Mouse (Mus musculus): Measurements from ENCODE around the gene Col11a1.

Gene Col11a1

DNA sequence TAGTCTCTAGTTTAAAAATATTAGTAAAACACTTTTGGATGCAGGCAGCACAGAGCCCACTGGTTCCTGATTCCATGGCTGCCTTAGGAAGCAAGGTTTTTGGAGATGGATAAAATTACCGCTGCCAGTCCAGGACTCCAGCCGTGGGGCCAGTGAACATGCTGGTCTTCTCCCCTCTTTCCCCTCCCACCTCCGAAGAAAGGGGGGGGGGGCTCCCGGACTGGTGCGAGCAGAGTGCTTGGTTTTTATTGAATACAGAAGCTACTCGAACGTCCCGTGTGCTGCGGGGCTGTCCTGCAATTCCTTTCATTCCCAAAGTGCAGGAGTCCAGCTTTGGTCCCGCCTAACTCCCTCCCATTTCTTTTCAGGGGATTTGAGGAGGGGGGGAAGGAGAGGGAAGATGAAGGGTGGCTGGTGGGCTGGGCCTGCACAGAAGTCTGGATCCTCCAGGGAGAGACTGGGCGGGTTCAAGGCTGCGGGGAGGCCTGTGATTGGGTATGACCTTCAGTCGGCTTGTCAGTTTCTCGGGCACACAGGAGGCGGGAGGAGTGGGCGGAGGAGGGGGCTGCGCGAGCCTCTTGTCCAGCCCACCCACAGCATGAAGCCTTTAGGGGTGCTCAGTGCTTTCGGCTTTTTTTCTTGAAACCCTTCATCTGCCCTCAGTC, at the start of gene Col11a1:
Gene Col11a1 (plus strand): TSS at position 570 of the 665 bp plus-strand sequence.
- peak; percentile 71 for ATAC-seq (ENCODE audit: insufficient number of reproducible peaks, low FRiP score, low TSS enrichment)

DNA sequence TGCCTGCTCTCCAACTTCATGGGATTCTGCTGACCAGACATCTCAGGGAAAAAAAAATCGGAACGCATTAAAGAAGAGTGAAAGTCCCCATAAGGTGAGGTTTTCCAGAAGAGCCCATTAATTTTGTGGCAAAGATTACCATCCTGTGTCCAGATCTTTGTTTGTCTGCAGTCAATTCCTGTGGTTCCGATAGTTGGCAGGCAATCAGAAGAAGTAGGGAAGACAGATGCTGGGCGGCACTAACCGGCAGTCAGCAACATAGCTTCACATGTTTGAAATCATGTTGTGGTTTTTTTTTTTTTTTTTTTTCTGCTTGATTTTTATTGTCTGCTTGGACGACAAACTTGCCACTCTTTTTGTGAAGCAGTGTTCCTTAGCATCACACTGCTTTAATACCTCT, 39.4 kb upstream of the Col11a1 start:
- ATAC-seq (ENCODE audit: insufficient number of reproducible peaks, low FRiP score, low TSS enrichment), result no peak

DNA sequence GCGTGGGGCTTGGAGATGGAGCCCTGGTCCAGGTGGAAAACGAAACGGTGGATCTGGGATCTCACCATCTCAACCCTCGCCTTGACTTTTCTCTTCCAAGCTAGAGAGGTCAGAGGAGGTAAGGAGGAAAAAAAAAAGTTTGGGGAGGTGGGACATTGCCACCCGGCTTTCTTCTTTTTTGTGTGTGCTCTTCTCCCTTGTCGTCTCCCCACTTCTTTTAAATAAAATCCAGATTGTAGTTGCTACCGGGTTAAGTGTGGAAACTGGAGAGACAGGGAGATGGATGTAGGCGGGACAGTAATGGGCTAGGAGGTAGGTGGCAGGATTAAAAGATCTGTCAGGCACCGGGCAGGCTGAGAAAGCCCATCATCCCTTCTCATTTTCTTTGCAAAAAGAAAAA, 546 bp downstream of the Col11a1 start:
- peak; percentile 37; the same call in 1 of the 2 replicates for ATAC-seq (ENCODE audit: insufficient number of reproducible peaks, low FRiP score, low TSS enrichment)

DNA sequence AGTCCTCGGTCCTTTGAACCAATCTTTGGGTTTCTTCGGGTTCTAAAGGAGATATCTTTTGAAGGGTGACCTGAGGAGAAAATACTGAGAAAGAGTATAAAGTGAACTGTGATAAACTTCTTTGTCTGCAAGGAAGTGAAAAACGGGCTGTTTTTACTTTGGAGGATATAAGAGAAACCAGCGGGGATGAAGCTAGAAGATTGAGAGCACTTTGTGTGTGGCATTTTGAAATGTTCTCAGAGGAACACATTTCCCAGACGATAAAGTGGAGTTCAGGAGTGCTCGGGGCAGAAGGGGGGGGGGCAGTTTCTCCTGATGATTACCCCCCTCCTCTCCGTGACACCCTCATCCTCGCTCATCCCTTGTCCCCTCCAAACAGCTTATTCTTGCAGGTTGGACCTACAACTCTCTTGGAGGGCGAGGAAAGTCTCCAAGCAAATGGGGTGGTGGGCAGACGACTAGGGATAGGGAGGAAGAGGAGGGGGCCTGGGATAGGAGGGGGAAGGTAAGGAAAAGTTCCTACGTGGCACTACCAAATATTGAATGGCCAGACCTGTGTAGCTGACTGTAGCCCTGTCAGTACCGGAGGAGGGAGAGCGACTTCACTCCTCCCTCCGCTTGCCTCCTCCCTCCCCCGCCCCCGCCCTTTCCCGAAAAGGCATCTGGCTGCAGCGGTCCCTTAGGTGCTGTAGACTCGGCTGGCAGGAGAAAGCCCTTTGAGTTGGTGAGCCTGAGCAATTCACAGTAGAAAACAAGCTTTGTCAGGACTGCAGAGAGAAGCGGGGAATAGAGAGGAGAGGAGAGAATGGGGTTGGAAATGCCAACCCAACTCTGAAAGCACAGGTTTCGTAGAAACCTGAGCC, 1.2 kb downstream of the Col11a1 start:
- ATAC-seq (ENCODE audit: insufficient number of reproducible peaks, low FRiP score, low TSS enrichment), result peak; percentile 69

DNA sequence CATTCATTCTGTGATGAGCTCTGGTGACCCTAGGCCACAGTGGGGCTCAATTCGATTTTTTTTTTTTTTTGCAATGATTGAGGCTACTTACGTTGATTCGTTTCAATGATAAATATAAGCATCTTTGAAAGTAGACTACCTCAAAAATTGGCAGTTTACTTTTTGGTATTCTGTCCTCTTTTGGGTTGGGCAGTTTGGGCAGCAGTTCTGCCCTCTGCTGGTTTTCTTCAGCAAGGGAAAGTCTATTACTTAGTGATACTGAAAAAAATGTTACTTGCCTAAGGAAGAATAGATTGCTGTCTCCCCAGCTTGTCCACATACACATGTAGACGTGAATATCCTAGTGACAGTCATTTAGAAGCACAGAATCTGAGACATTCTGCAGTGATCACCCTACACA, 2.0 kb downstream of the Col11a1 start:
- ATAC-seq (ENCODE audit: insufficient number of reproducible peaks, low FRiP score, low TSS enrichment), result peak; percentile 36; the same call in 1 of the 2 replicates

DNA sequence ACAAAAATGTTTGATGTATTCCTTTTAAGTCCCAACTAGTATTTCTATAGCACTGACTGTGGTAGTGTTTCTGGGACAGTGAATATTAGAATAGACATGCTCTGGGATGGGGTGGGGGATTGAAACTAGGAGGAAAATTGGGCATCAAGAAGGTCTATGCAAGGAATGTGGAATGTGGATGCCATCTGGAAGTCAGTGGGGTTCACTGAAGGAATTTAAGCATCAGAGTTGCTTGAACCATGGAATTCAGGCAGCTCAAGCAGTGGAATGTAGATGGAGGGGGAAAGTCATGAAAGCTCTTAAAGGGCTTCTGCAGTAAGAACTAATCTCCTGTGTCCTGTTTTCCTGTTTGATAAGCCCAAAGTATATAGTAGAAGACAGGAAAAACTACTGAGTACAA, 22.1 kb downstream of the Col11a1 start:
- no peak for ATAC-seq (ENCODE audit: insufficient number of reproducible peaks, low FRiP score, low TSS enrichment)

DNA sequence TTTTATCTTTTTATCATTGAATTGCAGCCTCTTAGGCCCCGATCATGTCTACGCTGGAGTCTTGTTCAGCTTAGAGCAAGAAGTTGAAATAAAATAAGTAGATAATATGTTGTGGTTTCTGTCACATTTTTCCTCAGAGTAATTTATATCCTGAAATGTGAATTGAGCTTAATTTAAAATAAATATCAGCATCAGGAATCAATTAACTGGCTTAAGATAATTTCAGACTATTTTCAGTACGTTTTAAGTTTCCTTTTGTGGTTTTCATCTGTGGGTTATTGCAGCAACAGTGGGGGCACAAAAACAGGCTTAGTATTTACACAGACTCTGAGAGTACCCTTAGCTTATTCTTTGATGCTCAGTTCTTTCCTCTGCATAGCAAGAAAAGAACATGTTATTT, 23.2 kb downstream of the Col11a1 start:
- no peak for ATAC-seq (ENCODE audit: insufficient number of reproducible peaks, low FRiP score, low TSS enrichment)

DNA sequence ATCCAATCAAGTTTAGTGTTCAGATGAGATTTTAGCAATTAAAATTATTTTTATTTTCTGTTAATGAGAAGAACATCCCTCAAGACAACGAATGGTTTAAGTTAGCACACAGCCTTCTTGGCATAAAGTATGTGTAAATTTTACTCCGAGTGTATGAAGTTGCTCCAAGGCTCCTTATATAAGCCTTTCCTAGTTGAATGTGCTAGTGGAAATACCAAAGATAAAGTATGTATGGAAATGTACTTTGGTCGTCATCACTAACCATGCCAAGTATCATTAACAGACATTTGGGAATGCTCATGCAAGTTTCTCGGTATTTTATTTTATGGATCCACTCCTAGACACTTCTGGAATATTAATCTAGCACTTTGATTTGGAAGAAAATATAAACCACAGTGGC, 34.8 kb downstream of the Col11a1 start:
- ATAC-seq (ENCODE audit: insufficient number of reproducible peaks, low FRiP score, low TSS enrichment), result no peak

DNA sequence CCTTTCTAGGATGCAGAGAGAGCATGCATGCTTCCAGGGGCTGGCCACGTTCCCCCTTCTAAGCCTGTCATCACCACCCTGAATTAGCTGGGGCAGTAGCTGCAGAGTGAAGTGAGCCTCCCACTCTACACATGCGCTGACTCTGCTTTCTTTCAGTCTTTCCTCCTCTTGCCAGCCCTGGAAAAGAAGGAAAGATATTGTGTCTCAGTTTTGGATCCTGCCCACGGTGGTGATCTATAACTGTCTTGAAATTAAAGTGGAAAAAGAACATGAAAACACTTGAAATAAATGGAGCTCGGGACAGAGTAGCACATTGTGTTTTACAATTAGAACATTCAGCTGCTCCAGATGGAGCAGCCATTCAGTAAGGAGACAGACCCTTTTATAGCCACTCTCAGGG, 35.2 kb downstream of the Col11a1 start:
- no peak for ATAC-seq (ENCODE audit: insufficient number of reproducible peaks, low FRiP score, low TSS enrichment)

DNA sequence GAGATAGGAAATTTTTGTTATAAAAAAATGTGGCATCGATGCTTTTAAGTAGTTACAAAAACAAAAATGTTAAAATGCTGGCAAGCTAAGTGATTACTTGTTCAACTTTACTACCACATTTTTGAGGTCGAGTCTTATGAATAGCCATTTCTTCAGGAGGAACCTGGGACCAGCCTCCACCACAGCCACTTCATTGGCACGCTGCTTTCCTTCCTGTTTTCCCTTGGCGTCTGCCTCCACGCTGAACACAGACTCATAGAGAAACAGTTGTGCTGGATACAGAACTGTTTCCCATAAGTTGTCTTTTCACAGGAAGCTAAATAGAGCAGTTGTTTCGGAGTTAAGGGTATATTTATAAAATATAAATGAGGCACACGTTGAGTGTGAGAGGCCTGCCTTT, 69.0 kb downstream of the Col11a1 start:
- ATAC-seq (ENCODE audit: insufficient number of reproducible peaks, low FRiP score, low TSS enrichment), result no peak

DNA sequence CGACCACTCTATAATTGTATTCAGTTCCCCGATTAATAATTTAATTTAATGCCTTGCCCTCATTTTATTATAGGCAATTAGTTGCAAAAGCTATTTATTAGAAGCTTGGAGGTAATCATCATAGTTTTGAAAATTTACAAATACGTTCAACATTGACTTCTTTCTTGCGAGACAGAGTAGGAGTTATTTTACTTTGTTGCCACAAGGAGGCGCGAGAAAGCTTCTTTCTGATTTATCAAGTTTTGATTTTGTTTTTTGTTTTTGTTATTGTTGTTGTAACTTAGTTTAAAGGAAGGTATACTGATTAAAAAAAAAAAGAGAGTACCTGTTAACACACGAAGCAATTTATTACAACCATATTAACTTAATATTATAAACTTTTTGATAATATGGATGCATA, 76.8 kb downstream of the Col11a1 start:
- no peak for ATAC-seq (ENCODE audit: insufficient number of reproducible peaks, low FRiP score, low TSS enrichment)

DNA sequence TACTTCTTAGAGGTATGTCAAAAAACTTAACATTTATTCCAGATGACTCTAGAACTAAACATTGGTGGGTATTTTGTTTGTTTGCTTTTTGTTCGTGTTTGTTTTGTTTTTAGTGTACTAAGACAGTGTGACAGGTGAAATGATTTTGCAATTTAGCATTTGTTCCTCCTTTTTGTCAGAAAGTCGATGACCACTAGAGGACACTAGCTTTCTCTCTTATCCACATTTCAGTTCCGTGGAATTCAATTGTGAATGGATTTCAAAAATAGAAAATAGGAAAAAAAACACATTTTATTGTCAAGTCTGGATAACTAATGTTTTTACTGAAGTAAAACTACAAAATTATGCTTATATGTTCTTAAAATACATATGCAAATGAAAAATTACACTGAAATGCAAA, 116.8 kb downstream of the Col11a1 start:
- ATAC-seq (ENCODE audit: insufficient number of reproducible peaks, low FRiP score, low TSS enrichment), result no peak

DNA sequence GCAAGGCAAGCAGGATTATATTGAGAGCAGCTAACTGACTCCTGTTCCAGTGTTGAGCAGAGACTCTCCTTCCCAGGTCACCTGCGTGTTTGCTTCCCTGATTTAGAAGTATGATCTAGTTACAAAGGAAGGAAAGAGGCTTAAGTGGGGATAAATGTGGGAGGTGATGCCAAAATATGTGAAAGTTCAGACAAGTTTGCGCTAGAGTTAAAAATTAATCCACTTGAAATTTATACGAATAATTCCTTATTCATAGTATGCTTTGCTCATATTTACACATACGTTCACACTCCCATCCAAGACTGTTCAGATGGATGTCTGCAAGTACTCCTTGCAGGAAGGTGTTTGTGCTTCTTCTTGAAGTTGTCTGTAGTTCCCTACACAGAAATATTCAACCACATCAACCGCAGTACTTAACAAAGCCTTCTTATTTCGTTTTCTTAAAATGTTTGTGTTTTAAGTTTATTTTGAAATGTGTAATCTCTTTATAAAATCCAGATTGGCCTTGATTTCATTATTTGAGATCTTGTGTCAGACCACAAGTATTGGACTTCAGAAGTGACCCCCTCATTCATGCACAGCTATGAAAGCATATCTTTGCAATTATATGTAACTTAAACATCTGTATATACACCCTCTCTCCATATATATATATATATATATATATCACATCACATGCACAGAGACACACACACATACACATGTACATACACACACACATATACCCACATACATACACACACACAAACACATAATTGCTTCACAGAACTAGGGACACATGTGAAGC, 167.8 kb downstream of the Col11a1 start:
- no peak for ATAC-seq (ENCODE audit: insufficient number of reproducible peaks, low FRiP score, low TSS enrichment)

DNA sequence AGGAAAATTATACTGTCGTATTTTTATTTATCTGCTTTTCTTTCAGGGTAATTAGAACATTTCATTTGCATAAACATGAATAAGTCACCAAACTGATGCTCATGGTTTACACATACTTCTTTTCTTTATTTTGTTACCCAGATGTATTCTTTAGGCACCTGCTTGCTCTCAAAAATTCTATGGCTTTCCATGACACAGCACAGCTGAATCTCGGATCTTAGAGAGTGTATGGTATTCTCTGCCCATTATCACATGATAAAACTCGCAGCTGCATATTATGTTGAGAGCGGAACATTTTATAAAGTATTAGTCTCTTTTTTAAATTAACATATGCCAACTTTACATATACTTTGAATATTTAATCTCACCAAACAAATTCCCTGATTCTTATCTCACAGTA, 181.9 kb downstream of the Col11a1 start:
- no peak for ATAC-seq (ENCODE audit: insufficient number of reproducible peaks, low FRiP score, low TSS enrichment)

DNA sequence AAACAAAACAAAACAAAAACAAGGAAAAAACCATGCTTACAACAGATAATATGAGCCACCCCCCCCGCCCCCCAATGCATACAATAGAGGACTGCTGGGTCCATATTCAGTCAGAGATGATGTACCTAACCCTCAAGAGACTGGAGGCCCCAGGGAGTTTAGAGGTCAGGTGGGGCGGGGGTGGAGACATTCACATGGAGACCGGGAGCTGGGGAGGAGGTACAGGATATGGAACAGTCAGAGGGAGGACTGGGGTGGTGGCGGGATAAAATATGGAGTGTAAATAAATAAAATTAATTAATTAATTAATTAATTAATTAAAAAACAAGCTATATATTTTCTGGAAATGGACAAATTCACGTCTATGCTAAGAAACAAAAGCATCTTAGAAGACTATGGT, 185.8 kb downstream of the Col11a1 start:
- ATAC-seq (ENCODE audit: insufficient number of reproducible peaks, low FRiP score, low TSS enrichment), result no peak

DNA sequence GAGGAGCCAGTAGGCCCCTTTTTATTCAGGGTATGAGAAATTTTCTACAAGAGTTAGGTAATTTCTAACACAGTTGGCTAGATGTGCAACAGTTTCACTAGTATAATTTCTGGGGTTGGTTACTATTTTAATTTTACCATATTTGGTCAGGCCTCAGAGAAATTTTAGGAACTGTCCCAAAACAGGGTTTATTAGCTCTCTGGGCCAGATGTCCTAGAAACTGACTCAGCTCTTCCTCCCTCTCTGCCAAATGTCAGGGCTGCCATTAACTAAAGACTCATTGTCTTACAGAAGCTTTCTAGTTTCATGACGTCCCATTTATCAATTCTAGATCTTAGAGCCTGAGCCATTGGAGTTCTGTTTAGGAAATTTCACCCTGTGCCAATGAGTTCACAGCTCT, 199.2 kb downstream of the Col11a1 start:
- ATAC-seq (ENCODE audit: insufficient number of reproducible peaks, low FRiP score, low TSS enrichment), result no peak
